Mouse (Mus musculus): ENCODE results near the gene Spata31. TPM values are rescaled to one million over a fixed set of nuclear protein-coding genes. Genes with fewer than 3 reads are reported as not detected.

The Spata31 gene
- polyA plus RNA-seq (2014; fragmentation: Illumina TruSeq; extraction: RNeasy Lipid Tissue Mini Kit (QIAGEN cat#74804); ENCODE audit: low read depth, low replicate concordance): not detected

DNA sequence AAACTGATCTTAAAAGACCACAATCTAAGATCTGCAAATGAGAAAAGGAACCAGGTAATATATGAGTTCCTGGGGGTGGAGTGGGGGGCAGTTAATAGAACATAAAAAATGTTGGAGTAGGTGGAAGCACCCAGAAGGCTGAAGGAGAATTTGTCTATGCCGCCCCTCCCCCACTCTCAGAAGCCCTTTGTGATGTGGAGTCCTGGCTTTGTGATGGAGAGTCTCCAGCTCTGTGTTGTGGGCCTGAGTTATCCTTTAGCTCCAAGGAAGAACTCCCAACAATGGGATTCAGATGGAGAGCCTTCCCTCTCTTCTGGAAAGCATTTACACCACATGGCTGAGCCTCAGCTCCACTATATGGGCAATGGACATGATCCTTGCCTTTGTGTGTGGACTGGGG lies at the start of gene Spata31:
TSS of gene Spata31 (plus strand) at position 216 of the 400 bp plus-strand sequence.

GRCm38 (mm10) chr13:64903585-64904208 lies 13.5 kb upstream of the Spata31 start, which contains the start of gene Cntnap3:
Cntnap3 (minus strand) TSS chr13:64903955.

Other genes starting within 250 kb of the Spata31 start
- not detected for gene Cntnap3, start 13.5 kb upstream of the Spata31 start, polyA plus RNA-seq (2014; fragmentation: Illumina TruSeq; extraction: RNeasy Lipid Tissue Mini Kit (QIAGEN cat#74804); ENCODE audit: low read depth, low replicate concordance)
- gene Spata31d1c, start 115.7 kb downstream of the Spata31 start, polyA plus RNA-seq (2014; fragmentation: Illumina TruSeq; extraction: RNeasy Lipid Tissue Mini Kit (QIAGEN cat#74804); ENCODE audit: low read depth, low replicate concordance): not detected
- gene Prss47, start 135.4 kb downstream of the Spata31 start, polyA plus RNA-seq (2014; fragmentation: Illumina TruSeq; extraction: RNeasy Lipid Tissue Mini Kit (QIAGEN cat#74804); ENCODE audit: low read depth, low replicate concordance): not detected
- 148 TPM for gene Mfsd14b, start 195.6 kb downstream of the Spata31 start, polyA plus RNA-seq (2014; fragmentation: Illumina TruSeq; extraction: RNeasy Lipid Tissue Mini Kit (QIAGEN cat#74804); ENCODE audit: low read depth, low replicate concordance)
- not detected for gene Olfr465-ps1, start 220.7 kb downstream of the Spata31 start, polyA plus RNA-seq (2014; fragmentation: Illumina TruSeq; extraction: RNeasy Lipid Tissue Mini Kit (QIAGEN cat#74804); ENCODE audit: low read depth, low replicate concordance)
- not detected for gene Olfr466, start 232.8 kb downstream of the Spata31 start, polyA plus RNA-seq (2014; fragmentation: Illumina TruSeq; extraction: RNeasy Lipid Tissue Mini Kit (QIAGEN cat#74804); ENCODE audit: low read depth, low replicate concordance)